Mouse (Mus musculus) kidney, adult 2 months (tissue): ENCODE results near the gene Rptor. TPM values are rescaled to one million over a fixed set of nuclear protein-coding genes. Genes with fewer than 3 reads are reported as not detected.

Experiments
- DNase-seq: peaks from one replicate; pipeline ENCODE4 v3.0.0; 2021
- H3K27ac ChIP-seq: fragments of 200-500 bp; 2 replicates; pipeline ENCODE4 v1.5.1; 2012; ENCODE audit warnings: low read depth, low read length, control low read depth, inconsistent platforms; ENCODE audit not compliant: insufficient read depth
- H3K27me3 ChIP-seq: fragments of 200-500 bp; replicated peaks from 2 replicates; pipeline ENCODE4 v1.6.1; 2012; ENCODE audit warnings: mild to moderate bottlenecking, moderate library complexity, low read length, inconsistent platforms; ENCODE audit not compliant: control insufficient read depth, insufficient read depth
- H3K36me3 ChIP-seq: fragments of 200-500 bp; 2 replicates; pipeline ENCODE4 v1.6.1; 2012; ENCODE audit warnings: mild to moderate bottlenecking, moderate library complexity, low read length, inconsistent platforms; ENCODE audit not compliant: control insufficient read depth, insufficient read depth
- H3K4me1 ChIP-seq: fragments of 200-500 bp; 2 replicates; pipeline ENCODE4 v1.6.1; 2011; ENCODE audit warnings: low read length; ENCODE audit not compliant: control insufficient read depth, insufficient read depth
- H3K4me3 ChIP-seq: fragments of 200-500 bp; 2 replicates; pipeline ENCODE4 v1.5.1; 2011; ENCODE audit warnings: mild to moderate bottlenecking, low read depth, low read length, control low read depth; ENCODE audit not compliant: insufficient read depth
- CTCF ChIP-seq: fragments of 200-500 bp; conservative IDR thresholded peaks from 2 replicates; pipeline ENCODE4 v1.5.1; 2011; ENCODE audit warnings: low read depth, mild to moderate bottlenecking, control low read depth, low read length, moderate library complexity, mixed read lengths; ENCODE audit not compliant: insufficient read depth, insufficient read length
- POLR2A ChIP-seq: fragments of 200-500 bp; IDR thresholded peaks from one replicate; pipeline ENCODE4 v1.6.1; 2011; ENCODE audit warnings: low read depth, low read length, control low read depth
- WGBS: fragments of 180-500 bp; shearing (Covaris S2); methylation state at CpG from one replicate; pipeline ENCODE4 v1.1.7; 2018; 5-methylcytosine and 5-hydroxymethylcytosine counted together
- polyA plus RNA-seq: library from polyadenylated mRNA; depleted of rRNA; stranded (reverse); fragments of >200 nt; gene quantifications from 2 replicates; pipeline ENCODE4 v1.2.3, GENCODE M21; 2012

Rptor gene
- polyA plus RNA-seq, 1 experiment: 20.7 TPM

DNA sequence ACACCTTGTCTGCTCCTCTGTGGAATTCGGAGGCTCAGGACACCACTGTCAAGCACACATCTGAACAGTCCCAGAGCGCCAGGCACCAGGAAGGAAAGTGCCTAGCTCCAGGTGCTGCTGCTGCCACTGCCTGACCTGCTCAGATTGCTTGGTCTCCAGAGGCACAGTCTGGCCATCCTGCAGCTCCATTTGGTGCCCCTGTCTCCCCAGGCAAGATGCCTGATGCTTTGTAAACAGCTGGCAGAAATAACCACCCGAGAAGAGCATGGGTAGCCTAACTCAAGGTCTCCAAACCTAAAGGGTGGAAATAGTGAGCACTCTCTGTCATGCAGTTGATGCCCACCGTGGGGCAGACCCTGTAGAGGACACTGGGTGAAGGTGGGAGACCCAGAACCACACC lies 311.7 kb downstream of the Rptor start:
- Histone ChIP-seq H3K4me3 (peak overlapping the region; percentile 77), H3K27ac (peak overlapping the region; percentile 91), H3K36me3 (peaks cover 1% of the 10 kb centered on the region; the same call in 1 of the 2 replicates), H3K27me3 (no peaks in the 10 kb centered on the region), H3K4me1 (peaks cover 38% of the 10 kb centered on the region)
- TF ChIP-seq CTCF (no peak), POLR2A (no peak)
- DNase-seq: no peak
- 10% methylated on average over 4 of the region's 4 CpGs for WGBS

DNA sequence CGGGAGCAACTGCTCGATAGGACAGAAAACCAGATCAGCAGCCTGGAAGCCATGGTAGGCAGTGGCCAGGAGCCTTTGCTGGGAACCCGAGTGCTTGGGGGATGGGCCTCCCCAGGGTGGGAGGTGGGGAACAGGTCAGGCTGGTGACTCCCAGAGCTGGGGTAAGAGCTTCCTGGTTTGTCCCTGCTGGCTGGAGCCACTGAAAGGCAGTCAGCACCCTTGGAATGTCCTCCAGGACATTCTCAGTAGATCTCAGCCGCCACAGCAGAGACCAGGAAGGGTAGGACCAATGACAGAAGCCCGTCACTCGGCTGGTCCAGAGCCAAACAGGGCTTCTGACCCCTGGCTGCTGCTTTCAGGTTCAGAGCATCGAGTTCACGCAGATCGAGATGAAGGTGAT lies 313.0 kb downstream of the Rptor start:
- Histone ChIP-seq H3K4me1 (peaks cover 41% of the 10 kb centered on the region), H3K36me3 (peaks cover 1% of the 10 kb centered on the region; the same call in 1 of the 2 replicates), H3K27ac (peak overlapping the region; percentile 91), H3K27me3 (no peaks in the 10 kb centered on the region), H3K4me3 (peak overlapping the region; percentile 77; the same call in 1 of the 2 replicates)
- peak; percentile 78 for DNase-seq
- 18% methylated on average over 9 of the region's 9 CpGs for WGBS
- TF ChIP-seq POLR2A (no peak), CTCF (no peak)

- H3K27ac ChIP-seq: peak overlapping the region; percentile 91
- peak; percentile 96 for DNase-seq
- WGBS: 24% methylated on average over 15 of the region's 15 CpGs
Measured at GRCm38 (mm10) chr11:119916102-119916790, 313.5 kb downstream of the Rptor start.

GRCm38 (mm10) chr11:119916834-119917469 lies 314.2 kb downstream of the Rptor start:
- 53% methylated on average over 21 of the region's 21 CpGs for WGBS

More at GRCm38 (mm10) chr11:119916102-119916790, 313.5 kb downstream of the Rptor start:
- peaks cover 41% of the 10 kb centered on the region for H3K4me1 ChIP-seq
- no peaks in the 10 kb centered on the region for H3K27me3 ChIP-seq
- peaks cover 1% of the 10 kb centered on the region; the same call in 1 of the 2 replicates for H3K36me3 ChIP-seq
- peak; percentile 20 for TF ChIP-seq POLR2A
- TF ChIP-seq CTCF: no peak
- H3K4me3 ChIP-seq: peak overlapping the region; percentile 53

DNA sequence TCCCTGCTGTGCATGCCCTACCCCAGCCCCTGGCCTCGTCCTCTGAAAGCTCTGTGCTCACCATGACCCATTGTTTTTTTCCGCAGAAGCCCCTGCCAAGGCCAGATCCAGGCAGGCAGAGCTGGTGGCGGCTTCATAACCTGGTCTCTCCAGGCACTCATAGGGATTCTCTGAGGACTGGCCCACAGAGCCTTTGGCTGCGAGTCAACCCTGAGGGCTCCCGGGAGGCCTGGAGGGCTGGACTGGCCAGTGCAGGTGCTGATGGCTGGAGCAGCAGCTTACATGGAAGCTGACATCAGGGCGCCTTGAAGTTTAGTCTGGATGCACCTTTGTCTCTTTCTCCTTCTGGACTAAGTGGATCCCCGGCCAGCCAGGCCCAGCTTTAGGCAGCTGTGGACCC lies 315.8 kb downstream of the Rptor start:
- H3K27ac ChIP-seq: no peak overlapping the region
- H3K27me3 ChIP-seq: no peaks in the 10 kb centered on the region
- peaks cover 30% of the 10 kb centered on the region for H3K4me1 ChIP-seq
- peaks cover 1% of the 10 kb centered on the region; the same call in 1 of the 2 replicates for H3K36me3 ChIP-seq
- WGBS: 76% methylated on average over 7 of the region's 7 CpGs
- peak; percentile 63 for DNase-seq
- TF ChIP-seq CTCF: no peak
- no peak for TF ChIP-seq POLR2A
- no peak overlapping the region for H3K4me3 ChIP-seq

More at GRCm38 (mm10) chr11:119916834-119917469, 314.2 kb downstream of the Rptor start:
- TF ChIP-seq CTCF (no peak), POLR2A (peak; percentile 29)
- H3K4me3 ChIP-seq: peak overlapping the region; percentile 53
- H3K27ac ChIP-seq: peak overlapping the region; percentile 91
- peak; percentile 91 for DNase-seq
- H3K4me1 ChIP-seq: peaks cover 41% of the 10 kb centered on the region
- H3K27me3 ChIP-seq: no peaks in the 10 kb centered on the region
- H3K36me3 ChIP-seq: peaks cover 1% of the 10 kb centered on the region; the same call in 1 of the 2 replicates

DNA sequence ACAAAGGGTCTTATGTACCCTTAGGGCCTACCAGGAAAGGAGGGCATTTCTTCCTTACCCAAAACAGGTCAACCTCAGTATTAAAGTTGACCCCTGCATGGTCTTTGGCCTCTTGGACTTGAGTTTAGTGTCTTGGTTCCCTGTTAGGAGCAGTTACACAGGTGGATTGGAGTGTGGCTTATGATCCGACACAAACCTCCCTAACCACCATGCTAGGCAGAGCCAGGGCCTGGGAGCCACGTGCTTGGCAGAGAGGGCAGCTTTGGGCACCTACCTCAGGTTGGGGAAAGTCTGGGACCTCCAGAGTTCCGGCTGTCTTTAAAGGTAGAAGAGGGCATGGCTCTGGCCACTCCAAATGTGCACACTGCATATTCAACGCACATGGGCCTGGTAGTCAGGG lies 316.7 kb downstream of the Rptor start:
- Histone ChIP-seq H3K27ac (no peak overlapping the region), H3K4me1 (peaks cover 30% of the 10 kb centered on the region), H3K4me3 (no peak overlapping the region), H3K36me3 (peaks cover 1% of the 10 kb centered on the region; the same call in 1 of the 2 replicates), H3K27me3 (no peaks in the 10 kb centered on the region)
- WGBS: 76% methylated on average over 4 of the region's 4 CpGs
- no peak for TF ChIP-seq POLR2A
- TF ChIP-seq CTCF: no peak
- DNase-seq: peak; percentile 51

GRCm38 (mm10) chr11:119919897-119920296 lies 317.2 kb downstream of the Rptor start:
- Histone ChIP-seq H3K4me3 (no peak overlapping the region), H3K27me3 (no peaks in the 10 kb centered on the region), H3K36me3 (peaks cover 1% of the 10 kb centered on the region; the same call in 1 of the 2 replicates), H3K4me1 (peaks cover 26% of the 10 kb centered on the region), H3K27ac (no peak overlapping the region)
- TF ChIP-seq CTCF (peak; percentile 84), POLR2A (no peak)
- 70% methylated on average over 8 of the region's 8 CpGs for WGBS
- DNase-seq: peak; percentile 68
